Mouse (Mus musculus) embryo, embryonic 10.5 days (tissue): ENCODE results near the gene Gm45837.

Experiments used
- DNase-seq: peaks from one replicate; pipeline ENCODE4 v3.0.0-alpha.2; 2015; ENCODE audit warnings: low spot score

The Gm45837 gene

DNA sequence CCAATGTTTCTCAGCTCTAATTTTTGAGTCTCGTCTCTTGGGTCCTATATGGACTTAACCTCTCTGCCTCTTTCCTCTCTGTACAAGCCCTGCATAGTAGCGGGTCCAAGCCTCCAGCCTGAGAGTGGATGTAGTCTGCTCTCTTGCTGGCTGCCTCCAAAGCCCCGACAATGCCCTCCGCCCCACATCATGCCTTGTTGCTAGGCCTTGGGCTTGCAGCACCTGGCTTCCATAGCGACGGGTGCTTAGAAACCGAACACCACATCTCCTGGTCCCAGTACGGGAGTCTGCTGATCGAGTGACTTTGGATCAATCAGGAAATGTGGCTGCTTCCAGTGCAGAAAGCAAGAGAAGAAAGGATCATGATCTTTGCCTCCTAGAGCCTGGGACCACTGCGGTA is 32.4 kb downstream of the Gm45837 start:
- DNase-seq, result no peak

- no peak for DNase-seq
Measured at GRCm38 (mm10) chr7:101444211-101444610, 33.5 kb downstream of the Gm45837 start.

- no peak for DNase-seq
Measured at GRCm38 (mm10) chr7:101449855-101450254, 39.2 kb downstream of the Gm45837 start.

GRCm38 (mm10) chr7:101450422-101451401 is 40.0 kb downstream of the Gm45837 start:
- peak; percentile 89 for DNase-seq

- no peak for DNase-seq
Measured at GRCm38 (mm10) chr7:101452669-101453068, 42.0 kb downstream of the Gm45837 start.

GRCm38 (mm10) chr7:101453296-101453695 is 42.6 kb downstream of the Gm45837 start:
- no peak for DNase-seq

GRCm38 (mm10) chr7:101453725-101454124 is 43.0 kb downstream of the Gm45837 start:
- no peak for DNase-seq

DNA sequence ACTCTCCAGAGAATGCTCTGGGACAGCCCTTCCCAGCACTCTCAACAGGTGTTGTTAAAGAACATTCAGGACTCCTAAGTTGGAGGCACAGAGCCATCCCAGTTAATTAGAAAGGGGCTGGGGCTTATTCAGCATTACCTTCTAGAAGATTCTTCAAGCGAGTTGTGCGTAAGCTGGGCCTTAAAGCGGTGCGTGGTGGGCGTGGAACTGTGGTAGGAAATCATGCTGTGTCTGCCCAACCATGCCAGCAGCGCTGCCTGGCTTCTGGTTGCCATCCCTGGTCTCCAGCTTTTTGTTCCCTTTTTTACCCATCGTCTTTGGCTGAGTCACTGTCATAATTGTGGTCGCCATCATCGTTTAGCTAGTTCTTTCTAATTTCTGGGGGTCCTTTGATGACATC is 43.8 kb downstream of the Gm45837 start:
- DNase-seq, result no peak

- DNase-seq, result no peak
Measured at GRCm38 (mm10) chr7:101455141-101455540, 44.5 kb downstream of the Gm45837 start.

- DNase-seq, result no peak
Measured at GRCm38 (mm10) chr7:101456318-101456717, 45.6 kb downstream of the Gm45837 start.

GRCm38 (mm10) chr7:101456789-101457188 is 46.1 kb downstream of the Gm45837 start:
- no peak for DNase-seq

- no peak for DNase-seq
Measured at GRCm38 (mm10) chr7:101457283-101457682, 46.6 kb downstream of the Gm45837 start.

GRCm38 (mm10) chr7:101457801-101458200 is 47.1 kb downstream of the Gm45837 start:
- DNase-seq, result no peak

DNA sequence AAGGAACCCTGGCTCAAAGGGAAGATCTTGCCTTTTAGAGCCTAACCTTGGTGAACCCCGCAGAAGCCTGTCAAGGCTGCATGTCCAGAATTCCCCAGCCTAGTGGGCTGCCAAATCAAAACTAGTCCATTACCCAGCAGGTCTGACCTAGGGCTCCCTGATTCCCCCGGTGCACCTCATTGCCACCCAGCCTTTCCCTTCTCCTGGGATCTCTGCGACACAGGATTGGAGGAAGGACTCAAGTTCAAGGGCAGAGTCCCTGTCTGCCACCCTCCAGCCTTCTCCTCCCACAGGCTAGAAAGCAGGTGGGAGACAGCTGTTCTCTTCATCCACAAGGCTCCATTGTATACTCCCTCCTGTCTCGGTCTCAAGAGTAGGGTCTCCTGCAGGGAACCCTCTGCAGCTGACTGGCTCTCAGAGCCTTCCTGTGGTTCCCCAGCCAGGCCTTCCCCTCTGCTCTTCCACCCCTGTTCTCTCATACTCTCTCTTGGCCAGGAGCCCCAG is 47.6 kb downstream of the Gm45837 start:
- no peak for DNase-seq

DNA sequence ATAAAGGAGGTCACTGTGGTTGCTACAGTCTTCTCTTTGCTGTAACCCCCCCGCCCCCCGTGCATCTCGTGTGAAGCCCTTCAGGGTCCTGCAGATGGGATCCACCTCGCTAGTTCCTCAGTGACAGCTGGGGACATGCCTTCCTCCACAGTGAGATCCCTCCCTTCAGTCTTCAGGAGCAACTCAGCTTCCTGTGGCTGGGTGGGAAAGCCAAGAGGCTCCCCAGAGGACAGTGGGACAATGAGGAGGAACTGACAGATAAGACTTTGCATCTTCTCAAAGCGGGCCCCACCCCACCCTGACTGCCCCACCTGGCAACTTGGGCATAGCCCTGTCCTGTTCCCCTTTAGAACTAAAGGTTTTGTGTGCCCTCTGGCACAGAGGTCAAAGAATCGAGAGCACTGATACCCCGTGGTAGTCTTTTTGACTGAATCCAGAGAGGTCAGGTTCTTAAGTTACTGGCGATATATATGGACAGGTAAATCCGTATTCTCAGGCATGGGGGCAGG is 48.7 kb downstream of the Gm45837 start:
- DNase-seq, result no peak

GRCm38 (mm10) chr7:101459923-101460607 is 49.4 kb downstream of the Gm45837 start:
- no peak for DNase-seq

- DNase-seq, result no peak
Measured at GRCm38 (mm10) chr7:101460608-101460957, 49.9 kb downstream of the Gm45837 start.

GRCm38 (mm10) chr7:101461571-101461970 is 50.9 kb downstream of the Gm45837 start:
- DNase-seq, result no peak

GRCm38 (mm10) chr7:101462327-101463068 is 51.8 kb downstream of the Gm45837 start:
- no peak for DNase-seq

GRCm38 (mm10) chr7:101463665-101464271 is 53.1 kb downstream of the Gm45837 start:
- DNase-seq, result no peak

DNA sequence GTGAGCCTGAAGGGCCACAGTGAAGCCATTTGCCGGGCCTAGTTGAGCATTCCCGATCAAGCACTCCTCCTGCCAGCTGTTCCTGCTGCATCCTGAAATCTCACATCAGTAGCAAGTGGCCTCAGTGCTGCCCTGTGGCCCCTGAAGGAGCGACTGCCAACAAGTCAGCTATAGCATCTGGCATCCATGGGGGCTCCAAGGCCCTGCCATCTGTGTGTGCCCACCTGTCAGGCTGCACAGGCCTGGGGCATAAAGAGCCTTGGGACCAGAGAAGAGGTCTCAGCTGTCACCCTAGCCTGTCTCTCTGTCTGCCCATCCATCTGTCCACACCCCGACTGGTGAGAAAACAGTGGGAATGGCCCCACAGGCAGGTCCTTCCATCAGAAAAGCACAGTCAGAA is 54.2 kb downstream of the Gm45837 start:
- DNase-seq, result no peak

- DNase-seq, result peak; percentile 37
Measured at GRCm38 (mm10) chr7:101465392-101465791, 54.7 kb downstream of the Gm45837 start.
